Mouse (Mus musculus): ENCODE measurements around the gene Inhbc. TPM values are rescaled to one million over a fixed set of nuclear protein-coding genes. Genes with fewer than 3 reads are reported as not detected.
"Not testable (repeated sequence)": the region's sequence is repeated elsewhere in the genome, so short reads cannot be mapped to it uniquely, and the experiment has no call there.

Gene Inhbc
- polyA plus RNA-seq, 1 experiment from 2014 or later: not detected

- WGBS: 83% methylated on average over 17 of the region's 17 CpGs
Measured at GRCm38 (mm10) chr10:127323131-127323855, 46.9 kb downstream of the Inhbc start.

GRCm38 (mm10) chr10:127322669-127323068 is 47.6 kb downstream of the Inhbc start:
- Histone ChIP-seq H3K4me1 (replicated peaks) (peaks cover 14% of the 10 kb centered on the region), H3K36me3 (no peaks in the 10 kb centered on the region), H3K4me2 (no peak overlapping the region), H3K9me3 (no peaks in the 10 kb centered on the region), H3K4me3 (no peak overlapping the region), H3K27ac (replicated peaks) (no peak overlapping the region), H3K9ac (no peak overlapping the region), H3K27me3 (peaks cover 49% of the 10 kb centered on the region)
- ATAC-seq (ENCODE audit: low FRiP score, low read depth): no peak
- 86% methylated on average over 4 of the region's 4 CpGs for WGBS

More at GRCm38 (mm10) chr10:127323131-127323855, 46.9 kb downstream of the Inhbc start:
- ATAC-seq (ENCODE audit: low FRiP score, low read depth): no peak
- Histone ChIP-seq H3K9me3 (no peaks in the 10 kb centered on the region), H3K36me3 (no peaks in the 10 kb centered on the region), H3K4me2 (no peak overlapping the region), H3K4me3 (no peak overlapping the region), H3K27ac (replicated peaks) (no peak overlapping the region), H3K9ac (no peak overlapping the region), H3K27me3 (peaks cover 56% of the 10 kb centered on the region), H3K4me1 (replicated peaks) (peaks cover 14% of the 10 kb centered on the region)

GRCm38 (mm10) chr10:127322178-127322577 is 48.1 kb downstream of the Inhbc start:
- Histone ChIP-seq H3K9me3 (no peaks in the 10 kb centered on the region), H3K9ac (no peak overlapping the region), H3K36me3 (no peaks in the 10 kb centered on the region), H3K4me1 (replicated peaks) (peaks cover 14% of the 10 kb centered on the region), H3K27me3 (peaks cover 44% of the 10 kb centered on the region), H3K4me3 (no peak overlapping the region), H3K4me2 (no peak overlapping the region), H3K27ac (replicated peaks) (no peak overlapping the region)
- ATAC-seq (ENCODE audit: low FRiP score, low read depth): no peak
- WGBS: 71% methylated on average over 13 of the region's 13 CpGs

- 68% methylated on average over 2 of the region's 3 CpGs for WGBS
- H3K36me3 ChIP-seq: no peaks in the 10 kb centered on the region
- no peak within 1 kb of the TSS for H3K27ac ChIP-seq (replicated peaks)
- H3K27me3 ChIP-seq: peaks cover 39% of the 10 kb centered on the region
- peaks cover 9% of the 10 kb centered on the region for H3K4me1 ChIP-seq (replicated peaks)
- H3K9ac ChIP-seq: no peak within 1 kb of the TSS
- H3K9me3 ChIP-seq: no peaks in the 10 kb centered on the region
- no peak for ATAC-seq (ENCODE audit: low FRiP score, low read depth)
- no peak within 1 kb of the TSS for H3K4me2 ChIP-seq
- no peak within 1 kb of the TSS for H3K4me3 ChIP-seq
Measured at GRCm38 (mm10) chr10:127321621-127322020, 48.6 kb downstream of the Inhbc start, which contains the start of gene Arhgap9. Gene Arhgap9 (plus strand): TSS chr10:127321964.

GRCm38 (mm10) chr10:127319969-127320368 is 50.3 kb downstream of the Inhbc start:
- H3K9ac ChIP-seq: no peak overlapping the region
- no peaks in the 10 kb centered on the region for H3K9me3 ChIP-seq
- H3K4me1 ChIP-seq (replicated peaks): no peaks in the 10 kb centered on the region
- WGBS: 78% methylated on average over 7 of the region's 7 CpGs
- no peak for ATAC-seq (ENCODE audit: low FRiP score, low read depth)
- H3K4me3 ChIP-seq: no peak overlapping the region
- no peak overlapping the region for H3K27ac ChIP-seq (replicated peaks)
- H3K36me3 ChIP-seq: no peaks in the 10 kb centered on the region
- peaks cover 22% of the 10 kb centered on the region for H3K27me3 ChIP-seq
- no peak overlapping the region for H3K4me2 ChIP-seq

- Histone ChIP-seq H3K4me3 (no peak overlapping the region), H3K27ac (replicated peaks) (no peak overlapping the region), H3K9me3 (no peaks in the 10 kb centered on the region), H3K4me2 (no peak overlapping the region), H3K4me1 (replicated peaks) (no peaks in the 10 kb centered on the region), H3K9ac (no peak overlapping the region), H3K27me3 (peaks cover 4% of the 10 kb centered on the region; the same call in 1 of the 2 replicates), H3K36me3 (no peaks in the 10 kb centered on the region)
- WGBS: 50% methylated on average over 4 of the region's 4 CpGs
- no peak for ATAC-seq (ENCODE audit: low FRiP score, low read depth)
Measured at GRCm38 (mm10) chr10:127318009-127318408, 52.2 kb downstream of the Inhbc start.

GRCm38 (mm10) chr10:127317277-127317676 is 53.0 kb downstream of the Inhbc start:
- no peak overlapping the region for H3K4me3 ChIP-seq
- no peaks in the 10 kb centered on the region for H3K9me3 ChIP-seq
- H3K27ac ChIP-seq (replicated peaks): no peak overlapping the region
- no peaks in the 10 kb centered on the region for H3K27me3 ChIP-seq
- no peak overlapping the region for H3K4me2 ChIP-seq
- no peak overlapping the region for H3K9ac ChIP-seq
- peaks cover 4% of the 10 kb centered on the region; the same call in 1 of the 2 replicates for H3K4me1 ChIP-seq (replicated peaks)
- no peak for ATAC-seq (ENCODE audit: low FRiP score, low read depth)
- 89% methylated on average over 2 of the region's 2 CpGs for WGBS
- H3K36me3 ChIP-seq: no peaks in the 10 kb centered on the region

- not testable (repeated sequence) for H3K36me3 ChIP-seq; H3K9ac ChIP-seq; H3K4me3 ChIP-seq; H3K27me3 ChIP-seq; H3K9me3 ChIP-seq; ATAC-seq (ENCODE audit: low FRiP score, low read depth); H3K4me2 ChIP-seq; H3K27ac ChIP-seq (replicated peaks)
- 74% methylated on average over 1 of the region's 1 CpGs for WGBS
- peaks cover 19% of the 10 kb centered on the region for H3K4me1 ChIP-seq (replicated peaks)
Measured at GRCm38 (mm10) chr10:127314950-127315349, 55.3 kb downstream of the Inhbc start.

- H3K36me3 ChIP-seq; H3K27ac ChIP-seq (replicated peaks); ATAC-seq (ENCODE audit: low FRiP score, low read depth); H3K4me3 ChIP-seq; H3K9me3 ChIP-seq; H3K4me2 ChIP-seq; H3K9ac ChIP-seq; H3K27me3 ChIP-seq: not testable (repeated sequence)
- peaks cover 20% of the 10 kb centered on the region for H3K4me1 ChIP-seq (replicated peaks)
- WGBS: 90% methylated on average over 5 of the region's 5 CpGs
Measured at GRCm38 (mm10) chr10:127313516-127313915, 56.7 kb downstream of the Inhbc start.

GRCm38 (mm10) chr10:127312858-127313257 is 57.4 kb downstream of the Inhbc start:
- ATAC-seq (ENCODE audit: low FRiP score, low read depth): no peak
- Histone ChIP-seq H3K27me3 (no peaks in the 10 kb centered on the region), H3K27ac (replicated peaks) (no peak overlapping the region), H3K4me3 (no peak overlapping the region), H3K4me2 (no peak overlapping the region), H3K36me3 (peaks cover 7% of the 10 kb centered on the region), H3K9ac (no peak overlapping the region), H3K9me3 (no peaks in the 10 kb centered on the region), H3K4me1 (replicated peaks) (peaks cover 20% of the 10 kb centered on the region)
- WGBS: 85% methylated on average over 4 of the region's 4 CpGs

GRCm38 (mm10) chr10:127312356-127312676 is 57.9 kb downstream of the Inhbc start:
- Histone ChIP-seq H3K4me3 (peak overlapping the region; percentile 91), H3K4me1 (replicated peaks) (peaks cover 20% of the 10 kb centered on the region), H3K9me3 (no peaks in the 10 kb centered on the region), H3K27me3 (no peaks in the 10 kb centered on the region), H3K4me2 (peak overlapping the region; percentile 81), H3K36me3 (peaks cover 12% of the 10 kb centered on the region), H3K27ac (replicated peaks) (peak overlapping the region; percentile 78), H3K9ac (peak overlapping the region; percentile 92)
- 0 out of 2 replicates have a peak, but pooled peaks have one; percentile 10 for ATAC-seq (ENCODE audit: low FRiP score, low read depth)
- WGBS: 3% methylated on average over 4 of the region's 4 CpGs

GRCm38 (mm10) chr10:127311476-127312355 is 58.5 kb downstream of the Inhbc start, which contains the start of gene Mars:
Gene Mars (minus strand): TSS chr10:127311786.
- ATAC-seq (ENCODE audit: low FRiP score, low read depth): peak; percentile 97

More at GRCm38 (mm10) chr10:127311476-127312355, 58.5 kb downstream of the Inhbc start, which contains the start of gene Mars:
- Histone ChIP-seq H3K27ac (replicated peaks) (peak within 1 kb of the TSS; percentile 78), H3K9ac (peak within 1 kb of the TSS; percentile 92), H3K36me3 (peaks cover 17% of the 10 kb centered on the region), H3K4me3 (peak within 1 kb of the TSS; percentile 91), H3K4me2 (peak within 1 kb of the TSS; percentile 81), H3K9me3 (no peaks in the 10 kb centered on the region), H3K4me1 (replicated peaks) (peaks cover 20% of the 10 kb centered on the region), H3K27me3 (no peaks in the 10 kb centered on the region)
- WGBS: under 1% methylated on average over 64 of the region's 65 CpGs
